Mouse (Mus musculus): ENCODE measurements at regions not wholly inside any gene's neighbourhood (a gene's known extent, or its start where the extent isn't known, plus 50 kb on each side); places are given as distances from the start of the nearest gene placed in this dataset.

DNA sequence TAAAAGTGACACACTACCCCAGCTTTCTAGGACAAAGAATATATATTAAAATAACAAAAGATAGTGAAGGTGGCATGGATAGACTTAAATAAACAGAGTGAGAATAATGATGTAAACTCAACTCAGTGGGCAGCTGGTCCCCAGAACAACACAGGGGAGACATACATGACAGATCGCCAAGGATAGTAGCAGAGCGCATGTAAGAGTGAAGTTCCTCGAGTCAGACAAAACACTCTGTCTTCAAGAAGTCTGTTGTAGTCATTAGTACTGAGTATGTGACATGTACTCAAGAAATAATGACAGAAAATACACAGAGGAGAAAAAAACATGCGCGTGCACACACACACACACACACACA is 74.8 kb upstream of the Stxbp5l start:
- ATAC-seq: no peak
- Histone ChIP-seq H3K9me3 (ENCODE audit: low read length) (no peaks in the 10 kb centered on the region), H3K36me3 (ENCODE audit: insufficient read depth, low read length) (no peaks in the 10 kb centered on the region), H3K9ac (replicated peaks; ENCODE audit: low read length) (no peak overlapping the region), H3K27me3 (ENCODE audit: insufficient read depth, low read length) (no peaks in the 10 kb centered on the region), H3K4me3 (ENCODE audit: low read length) (no peak overlapping the region), H3K4me1 (ENCODE audit: insufficient read depth, low read length) (no peaks in the 10 kb centered on the region), H3K27ac (no peak overlapping the region), H3K4me2 (ENCODE audit: low read depth, low read length) (no peak overlapping the region)
- 83% methylated on average over 5 of the region's 5 CpGs for WGBS
- TF ChIP-seq CTCF (IDR thresholded peaks at IDR 0.05; ENCODE audit: low read depth): no peak
- DNase-seq (ENCODE audit: low spot score): peak; percentile 7

DNA sequence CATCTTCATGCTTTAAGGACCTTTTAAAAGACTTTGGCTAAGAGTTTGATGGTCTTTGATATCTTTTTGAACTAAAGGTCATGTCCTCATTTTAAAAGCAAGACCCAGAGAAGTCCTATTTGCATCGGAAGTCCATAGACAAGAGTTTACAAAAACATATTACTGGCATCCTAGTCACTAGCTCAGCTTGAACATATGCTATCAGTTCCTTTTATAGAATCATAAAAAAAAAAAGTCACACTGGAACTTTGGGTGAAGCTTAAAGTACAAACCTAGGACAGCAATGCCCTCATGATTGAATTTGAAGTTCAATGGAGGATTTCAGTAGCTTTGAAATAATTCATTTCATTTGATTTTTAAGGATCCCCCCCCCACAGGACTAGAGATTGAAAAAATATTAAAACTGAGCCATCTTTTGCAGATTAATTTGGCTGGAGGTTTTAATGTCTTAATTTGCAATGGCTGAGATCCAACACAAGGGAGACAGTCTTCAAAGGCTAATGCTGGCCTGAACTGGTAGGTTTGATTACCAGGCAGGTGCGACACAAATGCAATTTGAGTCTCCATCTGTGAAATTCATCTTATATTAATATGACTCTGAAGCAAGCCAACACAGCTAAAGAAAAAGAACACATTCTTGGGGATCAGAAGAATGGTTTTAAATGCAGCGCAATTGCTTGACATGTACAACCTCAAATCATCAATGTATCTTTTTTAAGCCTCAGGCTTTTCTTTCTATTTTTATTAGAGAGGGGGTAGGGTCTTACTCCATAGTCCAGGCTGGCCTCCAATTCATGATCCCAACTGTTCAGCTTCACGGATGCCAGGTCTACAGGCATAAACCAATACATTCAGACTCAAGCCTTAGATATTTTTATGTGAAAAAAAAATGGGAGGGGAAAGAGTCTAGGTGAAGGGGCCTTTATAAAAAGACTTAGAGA is 74.1 kb upstream of the Stxbp5l start:
- ATAC-seq: peak; percentile 66; the same call in 1 of the 2 replicates
- Histone ChIP-seq H3K4me1 (ENCODE audit: insufficient read depth, low read length) (no peaks in the 10 kb centered on the region), H3K4me2 (ENCODE audit: low read depth, low read length) (no peak overlapping the region), H3K27me3 (ENCODE audit: insufficient read depth, low read length) (no peaks in the 10 kb centered on the region), H3K27ac (no peak overlapping the region), H3K9me3 (ENCODE audit: low read length) (no peaks in the 10 kb centered on the region), H3K36me3 (ENCODE audit: insufficient read depth, low read length) (no peaks in the 10 kb centered on the region), H3K4me3 (ENCODE audit: low read length) (no peak overlapping the region), H3K9ac (replicated peaks; ENCODE audit: low read length) (no peak overlapping the region)
- TF ChIP-seq CTCF (IDR thresholded peaks at IDR 0.05; ENCODE audit: low read depth): no peak
- peak; percentile 65 for DNase-seq (ENCODE audit: low spot score)
- WGBS: 70% methylated on average over 4 of the region's 4 CpGs

DNA sequence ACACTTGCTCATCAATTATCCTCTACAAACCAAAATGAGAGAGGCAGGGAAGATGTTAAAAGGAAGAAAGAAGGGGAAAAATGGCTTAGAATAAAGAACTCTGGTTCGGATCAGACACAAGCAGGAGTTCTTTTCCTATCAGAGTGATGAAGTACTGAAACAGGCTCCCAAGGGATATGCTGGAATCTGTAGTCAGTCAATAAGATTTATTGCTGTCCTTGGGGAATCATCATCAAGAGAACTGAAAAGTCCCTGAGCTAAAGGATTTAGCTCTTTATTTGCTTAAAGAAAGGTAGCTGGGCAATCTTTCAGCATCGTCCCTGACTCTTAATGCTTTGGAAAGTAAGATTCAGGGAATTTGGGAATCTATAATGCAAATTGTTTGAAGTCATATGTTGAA is 71.2 kb upstream of the Stxbp5l start:
- H3K9ac ChIP-seq (replicated peaks; ENCODE audit: low read length): no peak overlapping the region
- no peaks in the 10 kb centered on the region for H3K27me3 ChIP-seq (ENCODE audit: insufficient read depth, low read length)
- H3K27ac ChIP-seq: no peak overlapping the region
- ATAC-seq (no peak), DNase-seq (ENCODE audit: low spot score) (no peak)
- WGBS: 69% methylated on average over 2 of the region's 2 CpGs
- no peaks in the 10 kb centered on the region for H3K36me3 ChIP-seq (ENCODE audit: insufficient read depth, low read length)
- H3K4me1 ChIP-seq (ENCODE audit: insufficient read depth, low read length): no peaks in the 10 kb centered on the region
- no peak overlapping the region for H3K4me3 ChIP-seq (ENCODE audit: low read length)
- TF ChIP-seq CTCF (IDR thresholded peaks at IDR 0.05; ENCODE audit: low read depth): no peak
- H3K9me3 ChIP-seq (ENCODE audit: low read length): no peaks in the 10 kb centered on the region
- H3K4me2 ChIP-seq (ENCODE audit: low read depth, low read length): no peak overlapping the region

DNA sequence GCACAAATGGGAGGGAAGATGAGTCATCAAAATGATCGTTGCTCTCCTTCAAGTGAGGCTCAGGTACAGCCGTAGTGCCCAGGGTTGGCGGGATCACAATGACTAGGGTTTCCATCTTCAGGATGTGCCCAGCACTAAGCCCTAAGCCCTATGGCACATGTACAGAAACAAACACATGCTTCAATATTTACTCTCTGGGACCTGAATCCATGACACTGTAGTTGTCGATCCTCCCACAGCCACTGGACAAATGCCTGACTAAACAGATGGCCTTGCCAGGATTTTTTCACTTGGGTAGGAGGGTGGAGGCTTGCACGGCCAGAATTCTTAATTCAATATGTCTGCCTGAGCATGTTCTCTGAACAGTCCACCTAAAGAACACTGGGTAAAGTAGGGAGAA is 65.1 kb upstream of the Stxbp5l start:
- no peaks in the 10 kb centered on the region for H3K27me3 ChIP-seq (ENCODE audit: insufficient read depth, low read length)
- DNase-seq (ENCODE audit: low spot score) (no peak), ATAC-seq (no peak)
- 69% methylated on average over 5 of the region's 5 CpGs for WGBS
- no peak overlapping the region for H3K9ac ChIP-seq (replicated peaks; ENCODE audit: low read length)
- H3K9me3 ChIP-seq (ENCODE audit: low read length): no peaks in the 10 kb centered on the region
- no peak overlapping the region for H3K4me3 ChIP-seq (ENCODE audit: low read length)
- no peak overlapping the region for H3K4me2 ChIP-seq (ENCODE audit: low read depth, low read length)
- no peaks in the 10 kb centered on the region for H3K36me3 ChIP-seq (ENCODE audit: insufficient read depth, low read length)
- no peaks in the 10 kb centered on the region for H3K4me1 ChIP-seq (ENCODE audit: insufficient read depth, low read length)
- TF ChIP-seq CTCF (IDR thresholded peaks at IDR 0.05; ENCODE audit: low read depth): no peak
- no peak overlapping the region for H3K27ac ChIP-seq

DNA sequence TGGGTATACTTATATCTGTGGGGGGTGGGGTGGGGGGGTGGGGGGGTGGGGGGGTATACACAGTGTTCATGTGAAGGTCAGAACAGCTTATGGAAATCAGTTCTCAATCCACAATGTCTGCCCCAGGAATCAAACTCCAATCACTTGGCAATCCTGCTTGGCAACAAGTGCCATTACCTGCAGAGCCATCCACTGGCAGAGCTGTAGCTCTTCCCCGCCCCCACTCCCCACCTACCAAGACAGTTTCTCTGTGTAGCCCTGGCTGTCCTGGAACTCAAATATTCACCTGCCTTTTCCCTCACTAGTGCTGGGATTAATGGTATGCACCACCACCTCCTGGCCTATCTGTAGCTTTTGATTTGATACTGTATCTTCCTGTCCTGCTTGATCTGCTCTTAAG is 61.0 kb upstream of the Stxbp5l start:
- H3K36me3 ChIP-seq (ENCODE audit: insufficient read depth, low read length): no peaks in the 10 kb centered on the region
- H3K27me3 ChIP-seq (ENCODE audit: insufficient read depth, low read length): no peaks in the 10 kb centered on the region
- WGBS: 75% methylated on average over 1 of the region's 1 CpGs
- no peak overlapping the region for H3K27ac ChIP-seq
- ATAC-seq: no peak
- H3K4me3 ChIP-seq (ENCODE audit: low read length): no peak overlapping the region
- DNase-seq (ENCODE audit: low spot score): no peak
- H3K4me2 ChIP-seq (ENCODE audit: low read depth, low read length): no peak overlapping the region
- TF ChIP-seq CTCF (IDR thresholded peaks at IDR 0.05; ENCODE audit: low read depth): no peak
- H3K9me3 ChIP-seq (ENCODE audit: low read length): no peaks in the 10 kb centered on the region
- H3K4me1 ChIP-seq (ENCODE audit: insufficient read depth, low read length): peaks cover 3% of the 10 kb centered on the region; the same call in 1 of the 2 replicates
- no peak overlapping the region for H3K9ac ChIP-seq (replicated peaks; ENCODE audit: low read length)

DNA sequence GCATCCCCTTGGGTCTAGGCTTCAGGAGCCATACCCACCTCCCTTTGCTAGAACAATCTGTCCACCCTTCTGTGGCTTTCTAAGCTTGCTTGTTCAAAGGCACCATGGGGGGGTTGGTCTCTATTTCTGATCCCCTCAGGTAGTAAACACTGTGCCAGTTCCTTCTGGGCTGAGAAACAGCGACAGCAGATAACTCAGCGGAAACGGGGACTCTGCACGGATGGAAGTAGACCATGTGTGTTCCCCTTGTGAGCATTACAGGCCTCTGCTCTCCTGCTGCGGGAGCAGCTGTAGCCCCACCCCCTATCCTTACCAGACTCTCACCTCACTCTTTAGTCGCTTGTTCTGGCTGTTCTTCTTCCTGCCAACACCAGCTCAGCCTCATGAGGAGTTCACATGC is 58.2 kb upstream of the Stxbp5l start:
- ATAC-seq (peak; percentile 66; the same call in 1 of the 2 replicates), DNase-seq (ENCODE audit: low spot score) (peak; percentile 63)
- Histone ChIP-seq H3K9ac (replicated peaks; ENCODE audit: low read length) (no peak overlapping the region), H3K4me1 (ENCODE audit: insufficient read depth, low read length) (peaks cover 3% of the 10 kb centered on the region; the same call in 1 of the 2 replicates), H3K27me3 (ENCODE audit: insufficient read depth, low read length) (no peaks in the 10 kb centered on the region), H3K27ac (peak overlapping the region; percentile 20; the same call in 1 of the 2 replicates), H3K4me2 (ENCODE audit: low read depth, low read length) (no peak overlapping the region), H3K4me3 (ENCODE audit: low read length) (no peak overlapping the region), H3K9me3 (ENCODE audit: low read length) (no peaks in the 10 kb centered on the region), H3K36me3 (ENCODE audit: insufficient read depth, low read length) (no peaks in the 10 kb centered on the region)
- WGBS: 44% methylated on average over 6 of the region's 6 CpGs
- no peak for TF ChIP-seq CTCF (IDR thresholded peaks at IDR 0.05; ENCODE audit: low read depth)

DNA sequence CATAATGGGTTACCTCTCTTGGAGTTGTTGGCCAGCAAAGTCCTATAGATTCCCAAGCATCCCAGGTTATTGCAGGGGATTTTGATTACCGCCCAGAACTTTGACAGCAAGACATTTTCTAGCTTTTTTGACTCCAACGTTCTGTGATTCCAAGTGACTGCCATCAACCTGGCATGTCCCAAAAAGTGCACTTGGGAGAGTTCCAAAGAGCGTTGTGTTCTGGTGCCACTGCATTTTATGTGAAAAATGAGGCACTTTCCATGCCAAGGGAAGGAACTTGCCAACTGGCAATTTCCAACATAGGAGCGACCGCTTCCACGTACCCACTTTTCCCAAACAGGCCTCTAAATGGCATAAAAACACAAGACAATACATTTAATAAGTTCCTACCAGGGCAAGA is 57.7 kb upstream of the Stxbp5l start:
- ATAC-seq: no peak
- no peak for TF ChIP-seq CTCF (IDR thresholded peaks at IDR 0.05; ENCODE audit: low read depth)
- H3K9me3 ChIP-seq (ENCODE audit: low read length): no peaks in the 10 kb centered on the region
- H3K9ac ChIP-seq (replicated peaks; ENCODE audit: low read length): no peak overlapping the region
- peak overlapping the region; percentile 20; the same call in 1 of the 2 replicates for H3K27ac ChIP-seq
- 55% methylated on average over 6 of the region's 6 CpGs for WGBS
- H3K36me3 ChIP-seq (ENCODE audit: insufficient read depth, low read length): no peaks in the 10 kb centered on the region
- H3K4me3 ChIP-seq (ENCODE audit: low read length): no peak overlapping the region
- no peak overlapping the region for H3K4me2 ChIP-seq (ENCODE audit: low read depth, low read length)
- no peaks in the 10 kb centered on the region for H3K27me3 ChIP-seq (ENCODE audit: insufficient read depth, low read length)
- DNase-seq (ENCODE audit: low spot score): peak; percentile 72
- peaks cover 3% of the 10 kb centered on the region; the same call in 1 of the 2 replicates for H3K4me1 ChIP-seq (ENCODE audit: insufficient read depth, low read length)
